Mouse (Mus musculus): ENCODE measurements at regions not wholly inside any gene's neighbourhood (a gene's known extent, or its start where the extent isn't known, plus 50 kb on each side); places are given as distances from the start of the nearest gene placed in this dataset.

- 89% methylated on average over 3 of the region's 3 CpGs for WGBS
Measured at GRCm38 (mm10) chr15:97496026-97496425, 209.6 kb downstream of the Rpap3 start.

GRCm38 (mm10) chr15:97493340-97493739 is 212.3 kb downstream of the Rpap3 start:
- no peaks in the 10 kb centered on the region for H3K36me3 ChIP-seq
- no peaks in the 10 kb centered on the region for H3K4me1 ChIP-seq
- no peak overlapping the region for H3K4me2 ChIP-seq
- no peak overlapping the region for H3K4me3 ChIP-seq (replicated peaks)
- no peak overlapping the region for H3K9ac ChIP-seq
- H3K27me3 ChIP-seq = no peaks in the 10 kb centered on the region
- no peaks in the 10 kb centered on the region; the same call in 1 of the 2 replicates for H3K9me3 ChIP-seq (replicated peaks)
- WGBS = 83% methylated on average over 5 of the region's 5 CpGs
- no peak for ATAC-seq (replicated peaks; ENCODE audit: low FRiP score)
- no peak overlapping the region for H3K27ac ChIP-seq

More at GRCm38 (mm10) chr15:97496026-97496425, 209.6 kb downstream of the Rpap3 start:
- no peak overlapping the region for H3K4me2 ChIP-seq
- no peak overlapping the region for H3K9ac ChIP-seq
- H3K27ac ChIP-seq = no peak overlapping the region
- H3K4me1 ChIP-seq = no peaks in the 10 kb centered on the region
- no peaks in the 10 kb centered on the region for H3K36me3 ChIP-seq
- H3K27me3 ChIP-seq = no peaks in the 10 kb centered on the region
- no peak overlapping the region for H3K4me3 ChIP-seq (replicated peaks)
- ATAC-seq (replicated peaks; ENCODE audit: low FRiP score) = no peak
- no peaks in the 10 kb centered on the region; the same call in 1 of the 2 replicates for H3K9me3 ChIP-seq (replicated peaks)

GRCm38 (mm10) chr15:97491796-97492195 is 213.8 kb downstream of the Rpap3 start:
- 83% methylated on average over 7 of the region's 7 CpGs for WGBS
- Histone ChIP-seq H3K27ac (no peak overlapping the region), H3K27me3 (no peaks in the 10 kb centered on the region), H3K4me1 (no peaks in the 10 kb centered on the region), H3K4me3 (replicated peaks) (no peak overlapping the region), H3K36me3 (no peaks in the 10 kb centered on the region), H3K9me3 (replicated peaks) (peaks cover 5% of the 10 kb centered on the region), H3K9ac (no peak overlapping the region), H3K4me2 (no peak overlapping the region)
- no peak for ATAC-seq (replicated peaks; ENCODE audit: low FRiP score)

GRCm38 (mm10) chr15:97487425-97487824 is 218.2 kb downstream of the Rpap3 start:
- H3K9me3 ChIP-seq (replicated peaks) = peaks cover 5% of the 10 kb centered on the region; the same call in 1 of the 2 replicates
- H3K27ac ChIP-seq = no peak overlapping the region
- no peak overlapping the region for H3K9ac ChIP-seq
- H3K27me3 ChIP-seq = no peaks in the 10 kb centered on the region
- H3K36me3 ChIP-seq = no peaks in the 10 kb centered on the region
- 93% methylated on average over 2 of the region's 2 CpGs for WGBS
- H3K4me2 ChIP-seq = no peak overlapping the region
- ATAC-seq (replicated peaks; ENCODE audit: low FRiP score) = no peak
- H3K4me3 ChIP-seq (replicated peaks) = no peak overlapping the region
- H3K4me1 ChIP-seq = no peaks in the 10 kb centered on the region

GRCm38 (mm10) chr15:97471986-97472779 is 225.1 kb upstream of the Amigo2 start:
- H3K9me3 ChIP-seq (replicated peaks) = no peaks in the 10 kb centered on the region
- H3K36me3 ChIP-seq = no peaks in the 10 kb centered on the region
- no peak overlapping the region for H3K4me2 ChIP-seq
- no peak overlapping the region for H3K9ac ChIP-seq
- H3K4me1 ChIP-seq = peaks cover 7% of the 10 kb centered on the region
- 90% methylated on average over 15 of the region's 15 CpGs for WGBS
- no peak for ATAC-seq (replicated peaks; ENCODE audit: low FRiP score)
- H3K27me3 ChIP-seq = no peaks in the 10 kb centered on the region
- H3K4me3 ChIP-seq (replicated peaks) = no peak overlapping the region
- H3K27ac ChIP-seq = no peak overlapping the region

- 77% methylated on average over 4 of the region's 4 CpGs for WGBS
Measured at GRCm38 (mm10) chr15:97471476-97471875, 224.4 kb upstream of the Amigo2 start.

GRCm38 (mm10) chr15:97469684-97470344 is 222.7 kb upstream of the Amigo2 start:
- no peaks in the 10 kb centered on the region for H3K9me3 ChIP-seq (replicated peaks)
- 76% methylated on average over 19 of the region's 19 CpGs for WGBS
- no peak overlapping the region for H3K9ac ChIP-seq
- no peaks in the 10 kb centered on the region for H3K36me3 ChIP-seq
- H3K4me1 ChIP-seq = peaks cover 7% of the 10 kb centered on the region
- no peaks in the 10 kb centered on the region for H3K27me3 ChIP-seq
- ATAC-seq (replicated peaks; ENCODE audit: low FRiP score) = no peak
- H3K27ac ChIP-seq = no peak overlapping the region
- no peak overlapping the region for H3K4me2 ChIP-seq
- no peak overlapping the region for H3K4me3 ChIP-seq (replicated peaks)

More at GRCm38 (mm10) chr15:97471476-97471875, 224.4 kb upstream of the Amigo2 start:
- Histone ChIP-seq H3K36me3 (no peaks in the 10 kb centered on the region), H3K9me3 (replicated peaks) (no peaks in the 10 kb centered on the region), H3K27me3 (no peaks in the 10 kb centered on the region), H3K4me3 (replicated peaks) (no peak overlapping the region), H3K4me1 (peaks cover 7% of the 10 kb centered on the region), H3K4me2 (no peak overlapping the region), H3K27ac (no peak overlapping the region), H3K9ac (no peak overlapping the region)
- ATAC-seq (replicated peaks; ENCODE audit: low FRiP score) = no peak

- WGBS = 62% methylated on average over 23 of the region's 23 CpGs
- ATAC-seq (replicated peaks; ENCODE audit: low FRiP score) = no peak; the same call in 1 of the 2 replicates
- Histone ChIP-seq H3K27ac (no peak overlapping the region), H3K9me3 (replicated peaks) (no peaks in the 10 kb centered on the region), H3K36me3 (no peaks in the 10 kb centered on the region), H3K4me2 (no peak overlapping the region), H3K4me3 (replicated peaks) (no peak overlapping the region), H3K4me1 (peaks cover 7% of the 10 kb centered on the region), H3K27me3 (no peaks in the 10 kb centered on the region), H3K9ac (no peak overlapping the region)
Measured at GRCm38 (mm10) chr15:97468732-97469683, 221.9 kb upstream of the Amigo2 start.

- H3K27ac ChIP-seq = no peak overlapping the region
- H3K9ac ChIP-seq = no peak overlapping the region
- H3K27me3 ChIP-seq = no peaks in the 10 kb centered on the region
- 78% methylated on average over 18 of the region's 18 CpGs for WGBS
- peaks cover 7% of the 10 kb centered on the region for H3K4me1 ChIP-seq
- H3K9me3 ChIP-seq (replicated peaks) = no peaks in the 10 kb centered on the region
- ATAC-seq (replicated peaks; ENCODE audit: low FRiP score) = no peak
- H3K36me3 ChIP-seq = no peaks in the 10 kb centered on the region
- no peak overlapping the region for H3K4me2 ChIP-seq
- H3K4me3 ChIP-seq (replicated peaks) = no peak overlapping the region
Measured at GRCm38 (mm10) chr15:97467781-97468485, 220.8 kb upstream of the Amigo2 start.

- Histone ChIP-seq H3K27ac (no peak overlapping the region), H3K9me3 (replicated peaks) (no peaks in the 10 kb centered on the region), H3K4me2 (no peak overlapping the region), H3K27me3 (no peaks in the 10 kb centered on the region), H3K4me1 (peaks cover 7% of the 10 kb centered on the region), H3K36me3 (no peaks in the 10 kb centered on the region), H3K9ac (no peak overlapping the region), H3K4me3 (replicated peaks) (no peak overlapping the region)
- no peak for ATAC-seq (replicated peaks; ENCODE audit: low FRiP score)
- 80% methylated on average over 10 of the region's 10 CpGs for WGBS
Measured at GRCm38 (mm10) chr15:97466906-97467465, 219.9 kb upstream of the Amigo2 start.

GRCm38 (mm10) chr15:97466110-97466509 is 219.0 kb upstream of the Amigo2 start:
- Histone ChIP-seq H3K4me2 (no peak overlapping the region), H3K27me3 (no peaks in the 10 kb centered on the region), H3K9me3 (replicated peaks) (no peaks in the 10 kb centered on the region), H3K36me3 (no peaks in the 10 kb centered on the region), H3K27ac (no peak overlapping the region), H3K4me1 (peaks cover 7% of the 10 kb centered on the region), H3K4me3 (replicated peaks) (no peak overlapping the region), H3K9ac (no peak overlapping the region)
- ATAC-seq (replicated peaks; ENCODE audit: low FRiP score) = no peak
- 70% methylated on average over 3 of the region's 3 CpGs for WGBS
